Mouse (Mus musculus): ENCODE measurements around the gene Fuom. TPM values are rescaled to one million over a fixed set of nuclear protein-coding genes. Genes with fewer than 3 reads are reported as not detected.

Gene Fuom
- total RNA-seq, 2 experiments from 2014 or later = 33.6 to 43.7 TPM

GRCm38 (mm10) chr7:140061832-140062130, 40.5 kb downstream of the Fuom start:
- intact Hi-C loops (cut with DNase I; ENCODE audit: low total_unique reads) = loop anchor here (5.0 kb wide), 1 partner anchor 94 kb away; no protein-coding TSS in a partner anchor
- no peak for DNase-seq

- no peak for DNase-seq
Observed at GRCm38 (mm10) chr7:140060936-140061831, 41.1 kb downstream of the Fuom start.

GRCm38 (mm10) chr7:140059601-140060000, 42.6 kb downstream of the Fuom start:
- intact Hi-C loops (cut with DNase I; ENCODE audit: low total_unique reads) = no loop called here
- no peak for DNase-seq

More at GRCm38 (mm10) chr7:140060936-140061831, 41.1 kb downstream of the Fuom start:
- intact Hi-C loops (cut with DNase I; ENCODE audit: low total_unique reads) = loop anchor here (5.0 kb wide), 1 partner anchor 94 kb away; no protein-coding TSS in a partner anchor

GRCm38 (mm10) chr7:140058528-140058927, 43.7 kb downstream of the Fuom start:
- DNase-seq = no peak
- intact Hi-C loops (cut with DNase I; ENCODE audit: low total_unique reads) = no loop called here

GRCm38 (mm10) chr7:140057413-140058407, 44.5 kb downstream of the Fuom start:
- intact Hi-C loops (cut with DNase I; ENCODE audit: low total_unique reads) = no loop called here
- DNase-seq = peak; percentile 24

GRCm38 (mm10) chr7:140054124-140054523, 48.1 kb downstream of the Fuom start:
- no peak for DNase-seq
- intact Hi-C loops (cut with DNase I; ENCODE audit: low total_unique reads) = no loop called here

GRCm38 (mm10) chr7:140049115-140049689, 53.0 kb downstream of the Fuom start:
- intact Hi-C loops (cut with DNase I; ENCODE audit: low total_unique reads) = no loop called here

GRCm38 (mm10) chr7:140048361-140049114, 53.7 kb downstream of the Fuom start, which contains the start of gene Msx3:
Msx3 (minus strand) TSS chr7:140049089.
- intact Hi-C loops (cut with DNase I; ENCODE audit: low total_unique reads) = no loop called here
- DNase-seq = no peak

More at GRCm38 (mm10) chr7:140049115-140049689, 53.0 kb downstream of the Fuom start:
- DNase-seq = no peak

- no peak for DNase-seq
- intact Hi-C loops (cut with DNase I; ENCODE audit: low total_unique reads) = no loop called here
Observed at GRCm38 (mm10) chr7:140047811-140048311, 54.4 kb downstream of the Fuom start.

Other genes starting within 250 kb of the Fuom start
- under 1 TPM; 0.04 to 0.08 TPM for gene Kndc1, start 207.7 kb downstream of the Fuom start, total RNA-seq (2021)
- gene Utf1, start 158.7 kb downstream of the Fuom start, total RNA-seq (2021) = not detected
- not detected for gene 6430531B16Rik, start 123.7 kb downstream of the Fuom start, total RNA-seq (2021)
- under 1 TPM; 0.59 to 0.75 TPM for gene Adam8, start 109.9 kb downstream of the Fuom start, total RNA-seq (2021)
- gene Zfp511, start 66.0 kb downstream of the Fuom start, total RNA-seq (2021) = 1 to 10 TPM; 6.9 to 7.4 TPM
- 10 to 100 TPM; 16.3 to 18.1 TPM for gene Tubgcp2, start 65.8 kb downstream of the Fuom start, total RNA-seq (2021)
- not detected for gene Msx3, start 53.4 kb downstream of the Fuom start, total RNA-seq (2021)
- gene Caly, start 19.9 kb downstream of the Fuom start, total RNA-seq (2021) = under 1 TPM; 0.31 to 0.53 TPM
- gene Prap1, start 9.0 kb downstream of the Fuom start, total RNA-seq (2021) = not detected
- gene Paox, start 13.4 kb upstream of the Fuom start, total RNA-seq (2021) = 1 to 10 TPM; 3.7 to 4.7 TPM
- gene Echs1, start 14.0 kb upstream of the Fuom start, total RNA-seq (2021) = 100 to 1,000 TPM in 1 of 2 experiments, 10 to 100 TPM in 1; 91.8 to 114 TPM
- 10 to 100 TPM; 22.9 to 23.6 TPM for gene Mtg1, start 35.1 kb upstream of the Fuom start, total RNA-seq (2021)
- gene Sprn, start 52.4 kb upstream of the Fuom start, total RNA-seq (2021) = under 1 TPM; 0.23 to 0.47 TPM
- not detected for gene Olfr522, start 62.3 kb upstream of the Fuom start, total RNA-seq (2021)
- not detected for gene Olfr523, start 70.8 kb upstream of the Fuom start, total RNA-seq (2021)
- gene Olfr524, start 103.5 kb upstream of the Fuom start, total RNA-seq (2021) = not detected
- gene Cd163l1, start 115.8 kb upstream of the Fuom start, total RNA-seq (2021) = not detected
- gene 5830411N06Rik, start 144.8 kb upstream of the Fuom start, total RNA-seq (2021) = not detected
- not detected for gene Olfr525, start 218.4 kb upstream of the Fuom start, total RNA-seq (2021)
- gene Olfr527, start 231.6 kb upstream of the Fuom start, total RNA-seq (2021) = not detected